Mouse (Mus musculus): Measurements from ENCODE around the gene Tnfrsf11a.

DNA sequence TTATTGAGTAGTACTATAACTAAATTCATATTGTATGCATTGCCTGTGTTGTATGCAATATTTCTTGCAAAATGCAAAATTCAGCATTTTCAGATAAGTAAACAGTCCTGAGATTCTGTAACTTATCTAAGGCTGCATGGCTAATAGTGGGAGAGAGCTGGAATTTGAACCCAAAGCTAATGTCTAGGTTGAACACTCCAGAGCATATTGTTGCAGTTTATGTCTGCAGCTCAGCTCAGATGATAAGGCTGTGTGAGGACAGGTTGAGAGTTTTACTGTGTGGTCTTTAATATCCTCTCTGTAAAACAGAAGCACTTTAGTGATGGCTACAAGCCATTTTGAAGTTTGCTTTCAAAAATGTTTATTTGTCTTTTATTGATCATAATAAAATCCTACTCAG lies 41.0 kb upstream of the Tnfrsf11a start:
- TF ChIP-seq POLR2A (IDR thresholded peaks at IDR 0.05; ENCODE audit: insufficient read length, low read depth) (no peak), USF1 (IDR thresholded peaks at IDR 0.05; ENCODE audit: low read depth) (no peak), REST (IDR thresholded peaks at IDR 0.05; ENCODE audit: insufficient read depth, insufficient read length) (no peak), MAX (IDR thresholded peaks at IDR 0.05; ENCODE audit: low read depth) (no peak), TCF3 (IDR thresholded peaks at IDR 0.05; ENCODE audit: insufficient read length, low read depth) (no peak), SRF (IDR thresholded peaks at IDR 0.05; ENCODE audit: control insufficient read depth, insufficient read length, low read depth) (no peak), TCF12 (IDR thresholded peaks at IDR 0.05; ENCODE audit: insufficient read depth, poor library complexity, severe bottlenecking) (no peak)
